Mouse (Mus musculus): ENCODE results near the gene Omp. TPM values are rescaled to one million over a fixed set of nuclear protein-coding genes. Genes with fewer than 3 reads are reported as not detected.

The Omp gene
- polyA plus RNA-seq, 1 experiment from 2014 or later = 0.25 TPM

DNA sequence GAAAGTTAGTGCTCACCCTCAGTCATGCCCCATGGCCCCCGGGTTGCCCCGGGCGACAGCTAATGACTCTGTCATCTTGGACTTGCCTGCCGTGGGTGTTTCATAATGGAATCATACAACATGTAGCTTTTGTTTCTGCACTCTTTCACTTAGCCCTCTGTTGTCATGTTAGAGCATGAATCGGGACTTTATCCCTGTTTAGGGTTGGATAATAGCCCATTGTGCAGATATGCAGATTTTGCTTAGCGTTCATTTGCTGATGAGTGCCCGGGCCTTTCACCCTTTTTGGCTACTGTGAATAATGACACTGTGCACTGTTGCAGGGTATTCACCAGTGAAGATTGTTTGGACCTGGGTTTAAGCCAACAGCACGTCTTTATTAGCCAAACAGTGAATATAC lies 41.3 kb upstream of the Omp start:
- Histone ChIP-seq H3K4me1 (replicated peaks; ENCODE audit: control insufficient read depth, insufficient read depth, low read length) (0 out of 2 replicates have a peak, but pooled peaks cover 2% of the 10 kb centered on the region), H3K27ac (ENCODE audit: low read length) (no peak overlapping the region), H3K36me3 (ENCODE audit: control insufficient read depth, insufficient read depth, low read length) (no peaks in the 10 kb centered on the region), H3K4me2 (ENCODE audit: low read depth, low read length) (no peak overlapping the region), H3K9me3 (ENCODE audit: control insufficient read depth, low read length) (no peaks in the 10 kb centered on the region), H3K27me3 (ENCODE audit: control insufficient read depth, insufficient read depth, low read depth, low read length) (peaks cover 1% of the 10 kb centered on the region; the same call in 1 of the 2 replicates), H3K4me3 (ENCODE audit: low read length) (no peak overlapping the region), H3K9ac (ENCODE audit: low read length) (no peak overlapping the region)
- 62% methylated on average over 8 of the region's 8 CpGs for WGBS
- ATAC-seq (ENCODE audit: low read depth) = no peak

DNA sequence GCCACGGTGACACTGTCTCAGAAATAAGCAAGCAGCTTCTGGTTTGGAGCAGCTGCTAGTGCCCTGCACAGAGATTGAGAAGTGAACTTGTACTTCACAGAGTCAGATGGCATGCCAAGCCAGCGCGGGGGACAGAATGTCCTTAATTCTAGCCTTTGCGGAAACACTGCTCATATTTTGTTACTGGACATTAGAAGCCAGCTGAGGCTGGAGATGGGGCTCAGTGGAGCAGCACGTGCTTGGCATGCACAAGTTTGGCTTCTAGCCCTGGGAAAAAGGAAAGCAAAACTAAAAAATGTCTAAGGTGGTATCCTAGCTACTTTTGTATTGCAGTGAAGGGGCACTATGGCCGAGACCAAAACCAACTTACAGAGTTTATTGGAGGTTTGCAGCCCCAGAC lies 40.0 kb upstream of the Omp start:
- Histone ChIP-seq H3K27me3 (ENCODE audit: control insufficient read depth, insufficient read depth, low read depth, low read length) (no peaks in the 10 kb centered on the region), H3K4me3 (ENCODE audit: low read length) (no peak overlapping the region), H3K4me1 (replicated peaks; ENCODE audit: control insufficient read depth, insufficient read depth, low read length) (0 out of 2 replicates have a peak, but pooled peaks cover 2% of the 10 kb centered on the region), H3K9ac (ENCODE audit: low read length) (no peak overlapping the region), H3K4me2 (ENCODE audit: low read depth, low read length) (no peak overlapping the region), H3K36me3 (ENCODE audit: control insufficient read depth, insufficient read depth, low read length) (no peaks in the 10 kb centered on the region), H3K27ac (ENCODE audit: low read length) (no peak overlapping the region), H3K9me3 (ENCODE audit: control insufficient read depth, low read length) (no peaks in the 10 kb centered on the region)
- WGBS = 74% methylated on average over 6 of the region's 6 CpGs
- no peak for ATAC-seq (ENCODE audit: low read depth)

DNA sequence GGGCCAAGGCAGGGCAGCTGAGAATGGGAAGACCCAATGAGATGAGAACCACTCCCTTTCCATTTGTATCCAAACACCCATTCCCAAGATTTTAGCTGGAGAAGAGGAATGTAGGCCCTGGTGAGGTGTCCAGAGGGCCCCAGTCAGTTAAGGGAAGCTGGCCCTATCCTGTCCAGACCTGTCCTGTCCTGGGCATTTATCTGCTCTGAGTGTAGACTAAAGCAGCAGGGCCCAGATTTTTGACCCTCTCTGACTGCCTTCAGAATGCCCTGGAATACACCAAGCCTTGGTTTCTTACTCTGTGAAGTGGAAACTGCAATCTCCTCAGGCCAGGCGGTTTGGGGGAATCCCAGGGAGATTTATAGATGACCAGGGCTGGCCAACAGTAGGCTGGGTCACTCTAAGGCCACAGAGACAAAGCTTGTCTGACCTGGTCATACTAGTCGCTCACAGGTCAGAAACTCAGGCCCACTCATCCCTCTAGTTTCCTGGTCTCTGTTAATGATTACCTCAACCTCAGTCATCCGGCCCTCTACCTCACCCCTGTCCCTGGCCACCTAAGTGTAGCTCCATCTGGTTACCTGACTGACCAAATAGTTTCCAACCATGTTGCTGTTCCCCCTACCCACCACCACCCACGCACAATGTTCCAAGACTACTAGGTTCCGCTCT lies 33.4 kb upstream of the Omp start:
- H3K4me3 ChIP-seq (ENCODE audit: low read length) = peak overlapping the region; percentile 92
- ATAC-seq (ENCODE audit: low read depth) = peak; percentile 37; the same call in 1 of the 2 replicates
- H3K4me2 ChIP-seq (ENCODE audit: low read depth, low read length) = peak overlapping the region; percentile 86
- H3K36me3 ChIP-seq (ENCODE audit: control insufficient read depth, insufficient read depth, low read length) = no peaks in the 10 kb centered on the region
- 66% methylated on average over 5 of the region's 5 CpGs for WGBS
- H3K27ac ChIP-seq (ENCODE audit: low read length) = peak overlapping the region; percentile 76
- H3K9me3 ChIP-seq (ENCODE audit: control insufficient read depth, low read length) = no peaks in the 10 kb centered on the region
- no peaks in the 10 kb centered on the region for H3K27me3 ChIP-seq (ENCODE audit: control insufficient read depth, insufficient read depth, low read depth, low read length)
- peaks cover 15% of the 10 kb centered on the region for H3K4me1 ChIP-seq (replicated peaks; ENCODE audit: control insufficient read depth, insufficient read depth, low read length)
- H3K9ac ChIP-seq (ENCODE audit: low read length) = peak overlapping the region; percentile 75

DNA sequence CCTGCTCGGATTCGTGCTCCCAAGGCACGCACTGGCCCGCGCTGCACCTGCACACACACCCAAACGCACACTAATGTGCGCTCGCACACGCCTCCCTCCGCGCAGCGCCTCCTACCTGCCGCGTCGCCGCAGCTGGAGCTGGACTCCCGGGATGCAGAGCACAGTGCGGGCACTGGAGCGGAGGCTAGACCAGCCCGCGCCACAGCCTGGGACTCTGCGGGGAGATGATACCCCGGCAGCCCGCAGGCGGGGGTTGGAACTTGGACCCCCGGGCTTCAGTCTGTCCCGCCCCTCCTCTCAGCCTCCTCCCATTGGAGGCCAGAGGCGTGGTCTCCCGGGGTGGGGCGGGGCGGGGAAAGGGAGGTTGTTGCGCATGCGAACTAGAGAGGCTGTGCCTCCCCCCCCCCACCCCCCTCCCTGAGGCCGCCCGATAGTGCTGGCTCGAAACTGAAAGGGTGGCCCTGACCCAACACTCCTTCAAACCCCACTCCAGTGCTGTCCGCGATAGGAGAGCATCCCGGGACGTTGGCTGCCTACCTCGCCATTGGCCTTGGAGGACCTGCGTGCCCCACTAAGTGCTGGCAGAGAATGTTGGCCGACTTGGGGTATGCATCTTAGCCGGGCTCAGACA lies 32.7 kb upstream of the Omp start, which contains the start of gene Capn5:
TSS of gene Capn5 (minus strand) at position 346 of the 631 bp plus-strand sequence.
- peaks cover 15% of the 10 kb centered on the region for H3K4me1 ChIP-seq (replicated peaks; ENCODE audit: control insufficient read depth, insufficient read depth, low read length)
- peak within 1 kb of the TSS; percentile 86 for H3K4me2 ChIP-seq (ENCODE audit: low read depth, low read length)
- no peaks in the 10 kb centered on the region for H3K36me3 ChIP-seq (ENCODE audit: control insufficient read depth, insufficient read depth, low read length)
- H3K9ac ChIP-seq (ENCODE audit: low read length) = peak within 1 kb of the TSS; percentile 75
- peak within 1 kb of the TSS; percentile 92 for H3K4me3 ChIP-seq (ENCODE audit: low read length)
- H3K27ac ChIP-seq (ENCODE audit: low read length) = peak within 1 kb of the TSS; percentile 76
- under 1% methylated on average over 40 of the region's 44 CpGs for WGBS
- peak; percentile 92 for ATAC-seq (ENCODE audit: low read depth)
- no peaks in the 10 kb centered on the region for H3K9me3 ChIP-seq (ENCODE audit: control insufficient read depth, low read length)
- H3K27me3 ChIP-seq (ENCODE audit: control insufficient read depth, insufficient read depth, low read depth, low read length) = no peaks in the 10 kb centered on the region

DNA sequence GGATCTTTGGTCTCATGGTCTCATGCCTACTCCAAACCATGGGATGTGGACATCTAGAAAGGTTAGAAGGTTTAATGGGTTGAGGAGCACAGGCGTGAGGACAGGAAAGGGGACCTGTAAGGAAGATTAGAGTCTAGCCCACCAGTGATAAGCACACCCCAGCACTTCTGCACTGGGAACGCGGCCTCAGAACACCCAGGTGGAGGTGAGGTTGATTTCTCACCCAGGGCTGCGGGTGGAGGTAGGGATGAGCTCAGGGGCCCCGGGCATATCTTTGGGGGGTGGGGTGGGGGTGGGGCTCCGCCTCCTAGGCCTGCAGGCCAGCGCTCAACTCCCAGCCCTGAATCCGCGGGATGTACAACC lies 32.2 kb upstream of the Omp start:
- Histone ChIP-seq H3K4me2 (ENCODE audit: low read depth, low read length) (peak overlapping the region; percentile 86), H3K36me3 (ENCODE audit: control insufficient read depth, insufficient read depth, low read length) (no peaks in the 10 kb centered on the region), H3K9me3 (ENCODE audit: control insufficient read depth, low read length) (no peaks in the 10 kb centered on the region), H3K4me1 (replicated peaks; ENCODE audit: control insufficient read depth, insufficient read depth, low read length) (peaks cover 15% of the 10 kb centered on the region), H3K27ac (ENCODE audit: low read length) (peak overlapping the region; percentile 51), H3K9ac (ENCODE audit: low read length) (peak overlapping the region; percentile 75), H3K4me3 (ENCODE audit: low read length) (peak overlapping the region; percentile 92), H3K27me3 (ENCODE audit: control insufficient read depth, insufficient read depth, low read depth, low read length) (no peaks in the 10 kb centered on the region)
- no peak for ATAC-seq (ENCODE audit: low read depth)
- WGBS = 3% methylated on average over 9 of the region's 9 CpGs

DNA sequence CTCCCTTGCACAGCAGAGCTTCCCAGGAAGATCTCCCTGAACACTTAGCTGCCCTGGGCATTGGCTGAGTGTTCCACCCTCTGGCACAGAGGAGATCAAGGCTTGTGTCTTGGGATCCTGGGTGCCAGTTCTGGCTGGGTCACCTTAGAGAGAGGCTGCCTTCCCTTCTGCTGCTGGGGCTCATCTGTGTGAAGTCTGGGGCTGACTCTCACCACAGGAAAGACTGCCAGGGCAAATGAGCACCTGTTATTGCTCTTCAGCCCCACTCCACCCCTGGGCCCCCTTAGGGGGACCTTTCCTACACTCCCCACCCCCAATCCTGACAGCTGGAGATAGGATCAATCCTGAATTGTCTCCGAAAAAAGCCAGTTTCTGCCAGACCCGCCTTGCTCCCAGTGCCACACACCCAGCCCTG lies 31.8 kb upstream of the Omp start:
- 52% methylated on average over 2 of the region's 2 CpGs for WGBS
- H3K9me3 ChIP-seq (ENCODE audit: control insufficient read depth, low read length) = no peaks in the 10 kb centered on the region
- H3K36me3 ChIP-seq (ENCODE audit: control insufficient read depth, insufficient read depth, low read length) = no peaks in the 10 kb centered on the region
- peak overlapping the region; percentile 75 for H3K9ac ChIP-seq (ENCODE audit: low read length)
- H3K27ac ChIP-seq (ENCODE audit: low read length) = no peak overlapping the region
- H3K27me3 ChIP-seq (ENCODE audit: control insufficient read depth, insufficient read depth, low read depth, low read length) = no peaks in the 10 kb centered on the region
- H3K4me1 ChIP-seq (replicated peaks; ENCODE audit: control insufficient read depth, insufficient read depth, low read length) = peaks cover 15% of the 10 kb centered on the region
- H3K4me2 ChIP-seq (ENCODE audit: low read depth, low read length) = peak overlapping the region; percentile 86
- H3K4me3 ChIP-seq (ENCODE audit: low read length) = peak overlapping the region; percentile 92
- ATAC-seq (ENCODE audit: low read depth) = no peak

DNA sequence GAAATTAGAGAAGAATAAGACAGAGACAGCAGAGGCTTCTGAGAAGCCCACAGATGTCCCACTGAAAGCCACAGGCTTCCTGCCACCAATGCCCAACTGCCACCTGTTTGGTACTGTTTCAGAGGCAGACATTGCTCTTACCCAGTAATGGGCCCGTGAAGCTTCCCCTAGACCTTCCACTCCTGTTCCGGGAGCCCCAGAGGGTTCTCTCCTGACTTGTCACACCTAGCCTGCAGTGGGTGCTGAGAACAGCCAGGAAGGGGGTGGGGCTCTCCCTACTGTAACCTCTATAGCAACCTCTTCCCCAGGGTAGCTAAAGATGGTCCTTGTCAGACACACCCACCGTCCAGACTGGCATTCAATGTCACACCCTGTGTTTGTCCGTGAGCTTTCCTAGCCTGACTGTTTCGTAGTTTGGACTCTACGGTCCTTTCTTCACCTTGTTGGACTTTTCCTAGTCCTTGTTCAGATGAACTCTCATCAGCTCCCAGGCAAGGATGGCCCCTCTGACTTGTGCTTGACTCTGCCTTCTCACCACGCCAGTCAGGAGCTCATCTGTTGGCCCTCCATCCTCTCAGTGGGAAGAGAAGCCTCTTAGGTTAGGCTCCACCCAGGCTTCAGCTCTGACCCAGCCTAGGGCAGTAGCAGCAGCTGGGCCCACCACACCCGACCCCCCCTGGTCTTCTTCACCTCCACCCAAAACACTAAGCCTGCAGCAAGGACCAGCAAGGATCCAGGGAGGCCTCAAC lies 31.2 kb upstream of the Omp start:
- H3K9ac ChIP-seq (ENCODE audit: low read length) = 0 out of 2 replicates have a peak overlapping the region, but pooled peaks have one; percentile 2
- H3K4me2 ChIP-seq (ENCODE audit: low read depth, low read length) = no peak overlapping the region
- H3K4me1 ChIP-seq (replicated peaks; ENCODE audit: control insufficient read depth, insufficient read depth, low read length) = peaks cover 18% of the 10 kb centered on the region
- H3K4me3 ChIP-seq (ENCODE audit: low read length) = no peak overlapping the region
- H3K27ac ChIP-seq (ENCODE audit: low read length) = no peak overlapping the region
- H3K9me3 ChIP-seq (ENCODE audit: control insufficient read depth, low read length) = no peaks in the 10 kb centered on the region
- no peaks in the 10 kb centered on the region for H3K36me3 ChIP-seq (ENCODE audit: control insufficient read depth, insufficient read depth, low read length)
- H3K27me3 ChIP-seq (ENCODE audit: control insufficient read depth, insufficient read depth, low read depth, low read length) = no peaks in the 10 kb centered on the region
- ATAC-seq (ENCODE audit: low read depth) = no peak
- WGBS = 57% methylated on average over 8 of the region's 8 CpGs

DNA sequence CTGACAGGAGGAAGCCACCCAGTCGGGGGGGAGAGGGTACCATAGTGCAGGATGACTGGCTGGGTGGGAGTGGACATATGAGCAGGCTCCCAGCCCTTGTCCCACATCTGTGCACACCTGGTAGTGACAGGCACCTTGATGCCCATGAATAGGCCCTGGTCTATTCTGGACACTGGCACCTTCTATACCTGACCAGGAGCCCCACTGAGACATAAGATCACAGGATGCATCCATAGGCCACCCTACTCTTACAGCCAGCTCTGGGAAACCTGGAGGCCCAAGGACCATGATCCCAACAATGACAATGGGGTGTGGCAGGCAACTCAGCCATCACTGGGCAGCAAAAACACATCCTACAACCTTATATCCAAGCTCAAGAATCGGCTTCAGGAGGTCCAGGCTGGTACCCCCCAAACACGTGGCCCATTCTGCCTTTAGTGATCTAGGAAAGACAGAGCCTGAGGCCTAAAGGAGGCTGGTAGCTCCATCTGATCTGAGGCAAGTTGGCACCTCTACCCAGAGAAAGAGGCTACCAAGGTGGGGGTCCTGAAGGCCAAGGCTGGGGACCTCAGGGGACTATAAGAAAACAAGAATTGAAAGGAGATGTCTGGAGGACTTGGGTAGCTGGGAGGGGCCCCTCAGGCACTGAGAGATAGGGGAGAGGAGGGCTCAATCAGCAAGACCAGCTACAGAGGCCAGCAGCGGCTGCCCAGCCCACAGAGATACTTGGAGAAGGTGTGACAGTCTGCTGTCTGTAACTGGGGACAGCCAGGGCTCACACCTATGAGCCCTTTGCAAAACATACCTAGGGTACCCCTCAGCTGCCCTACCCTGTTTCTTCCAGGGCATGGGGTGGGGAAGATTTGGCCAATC lies 29.8 kb upstream of the Omp start:
- 69% methylated on average over 4 of the region's 4 CpGs for WGBS
- ATAC-seq (ENCODE audit: low read depth) = no peak
- no peak overlapping the region for H3K4me2 ChIP-seq (ENCODE audit: low read depth, low read length)
- H3K27ac ChIP-seq (ENCODE audit: low read length) = no peak overlapping the region
- no peaks in the 10 kb centered on the region for H3K36me3 ChIP-seq (ENCODE audit: control insufficient read depth, insufficient read depth, low read length)
- no peaks in the 10 kb centered on the region for H3K9me3 ChIP-seq (ENCODE audit: control insufficient read depth, low read length)
- H3K4me1 ChIP-seq (replicated peaks; ENCODE audit: control insufficient read depth, insufficient read depth, low read length) = peaks cover 25% of the 10 kb centered on the region
- no peak overlapping the region for H3K4me3 ChIP-seq (ENCODE audit: low read length)
- H3K9ac ChIP-seq (ENCODE audit: low read length) = no peak overlapping the region
- no peaks in the 10 kb centered on the region for H3K27me3 ChIP-seq (ENCODE audit: control insufficient read depth, insufficient read depth, low read depth, low read length)

Data from lung, embryonic 16.5 days (tissue).